ENCODE assay signal across 17 mouse cellular contexts in the genomic region with DNA sequence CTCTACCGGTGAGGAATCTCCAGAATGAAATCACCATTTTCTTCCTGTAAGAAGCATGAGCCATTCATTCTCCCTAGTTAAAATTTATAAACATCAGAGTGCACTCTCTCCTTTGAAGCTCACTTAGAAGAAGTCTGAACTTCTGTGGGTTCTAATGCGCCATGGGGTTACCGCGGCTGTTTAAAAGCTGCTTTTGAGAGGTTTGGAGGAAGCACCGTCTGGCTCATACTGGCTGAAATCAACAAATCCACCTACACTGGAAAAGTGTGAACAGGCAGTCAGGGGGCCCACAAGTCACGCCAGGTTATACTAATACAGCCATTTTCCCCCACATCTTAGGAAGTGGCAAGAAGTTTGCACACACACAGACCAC. TPM values are rescaled to one million over a fixed set of nuclear protein-coding genes. Genes with fewer than 3 reads are reported as not detected.
A peak's percentile ranks its signal among the peaks of the same experiment; 100 is the strongest.
DNase-seq lines count a peak whose midpoint lies in the region; ATAC-seq and TF ChIP-seq lines count a peak whose summit lies in the region.
"Had no signal": no experiment of that assay in that cellular context is flagged by ENCODE, and none has a peak within 500 bp of the region (broad histone marks: within the 10 kb centered on the region; RNA-seq: fewer than 3 reads in every experiment).

No protein-coding gene starts in this region.

- peaks cover 13% of the 10 kb centered on the region; the same call in 1 of the 2 replicates for H3K36me3 ChIP-seq in hindbrain, postnatal 0 days (ENCODE audit: insufficient read depth, low read length)
- no peaks in the 10 kb centered on the region for H3K36me3 ChIP-seq in hindbrain, embryonic 11.5 days (ENCODE audit: control insufficient read depth, insufficient read depth, low read length)
- H3K36me3 ChIP-seq in forebrain, embryonic 14.5 days (ENCODE audit: control insufficient read depth, insufficient read depth, low read length) = peaks cover 31% of the 10 kb centered on the region

- H3K4me1 ChIP-seq in hindbrain, postnatal 0 days (ENCODE audit: insufficient read depth, low read length) = no peaks in the 10 kb centered on the region; the same call in 1 of the 2 replicates
- H3K4me1 ChIP-seq in hindbrain, embryonic 11.5 days (replicated peaks; ENCODE audit: control insufficient read depth, insufficient read depth, low read length) = no peaks in the 10 kb centered on the region
- H3K4me1 ChIP-seq in forebrain, embryonic 14.5 days (ENCODE audit: control insufficient read depth, insufficient read depth, low read length) = no peaks in the 10 kb centered on the region
- H3K4me1 ChIP-seq: intestine, embryonic 15.5 days had no signal

- H3K9me3 ChIP-seq in hindbrain, postnatal 0 days (ENCODE audit: low read length) = no peaks in the 10 kb centered on the region
- H3K9me3 ChIP-seq in hindbrain, embryonic 11.5 days (ENCODE audit: control insufficient read depth, low read length) = no peaks in the 10 kb centered on the region
- no peaks in the 10 kb centered on the region for H3K9me3 ChIP-seq in forebrain, embryonic 14.5 days (replicated peaks; ENCODE audit: control insufficient read depth, low read length)
- H3K9me3 ChIP-seq: G1E; intestine, embryonic 15.5 days had no signal

- no peak for DNase-seq in frontal cortex, postnatal 14 days (ENCODE audit: low spot score in 2 of 2)
- DNase-seq in hindbrain, postnatal 0 days (ENCODE audit: low spot score) = no peak
- no peak for DNase-seq in hindbrain, embryonic 11.5 days (ENCODE audit: low spot score)
- DNase-seq in thymus, postnatal 0 days (ENCODE audit: low spot score) = peak; percentile 58
- DNase-seq in thymus, postnatal 10 days (ENCODE audit: low spot score in 2 of 2) = no peak
- no peak for DNase-seq in adrenal gland, postnatal 25 days
- no peak for DNase-seq in forebrain, embryonic 14.5 days (ENCODE audit: low spot score)
- DNase-seq: adrenal gland, adult 2 months; forebrain, postnatal 0 days; heart, postnatal 14 days; kidney, postnatal 14 days; layer of hippocampus, adult 9-11 months had no signal

- H3K4me2 ChIP-seq in hindbrain, postnatal 0 days (ENCODE audit: low read depth, low read length) = no peak overlapping the region
- H3K4me2 ChIP-seq in hindbrain, embryonic 11.5 days (replicated peaks; ENCODE audit: low read depth, low read length) = no peak overlapping the region
- H3K4me2 ChIP-seq in forebrain, embryonic 14.5 days (ENCODE audit: low read length) = no peak overlapping the region
- H3K4me2 ChIP-seq: intestine, embryonic 15.5 days had no signal

- ATAC-seq in frontal cortex, adult (ENCODE audit: low TSS enrichment) = peak; percentile 20; the same call in 1 of the 2 replicates
- no peak for ATAC-seq in hindbrain, postnatal 0 days
- ATAC-seq in hindbrain, embryonic 11.5 days (ENCODE audit: low FRiP score) = no peak
- no peak for ATAC-seq in forebrain, embryonic 14.5 days
- ATAC-seq: forebrain, postnatal 0 days had no signal

- no peak overlapping the region for H3K9ac ChIP-seq in hindbrain, postnatal 0 days (replicated peaks; ENCODE audit: low read length)
- H3K9ac ChIP-seq in hindbrain, embryonic 11.5 days (ENCODE audit: low read depth, low read length) = no peak overlapping the region
- no peak overlapping the region for H3K9ac ChIP-seq in forebrain, embryonic 14.5 days (ENCODE audit: low read length)
- H3K9ac ChIP-seq: forebrain, postnatal 0 days; intestine, embryonic 15.5 days; liver, embryonic 14.5 days had no signal

- H3K4me3 ChIP-seq in hindbrain, postnatal 0 days (ENCODE audit: low read length) = no peak overlapping the region
- no peak overlapping the region for H3K4me3 ChIP-seq in hindbrain, embryonic 11.5 days (ENCODE audit: low read depth, low read length)
- H3K4me3 ChIP-seq in forebrain, embryonic 14.5 days (ENCODE audit: low read depth, low read length) = no peak overlapping the region
- H3K4me3 ChIP-seq: erythroblast, embryonic 14.5 days; intestine, embryonic 15.5 days had no signal

- peak overlapping the region; percentile 69; the same call in 1 of the 2 replicates for H3K27ac ChIP-seq in hindbrain, postnatal 0 days
- H3K27ac ChIP-seq in hindbrain, embryonic 11.5 days (ENCODE audit: low read depth, low read length) = no peak overlapping the region
- no peak overlapping the region for H3K27ac ChIP-seq in forebrain, embryonic 14.5 days (ENCODE audit: low read depth, low read length)
- H3K27ac ChIP-seq: intestine, embryonic 15.5 days; liver, embryonic 14.5 days had no signal

- no peaks in the 10 kb centered on the region for H3K27me3 ChIP-seq in hindbrain, postnatal 0 days (ENCODE audit: insufficient read depth, low read length)
- H3K27me3 ChIP-seq in hindbrain, embryonic 11.5 days (ENCODE audit: control insufficient read depth, insufficient read depth, low read length) = no peaks in the 10 kb centered on the region
- H3K27me3 ChIP-seq in forebrain, embryonic 14.5 days (replicated peaks; ENCODE audit: control insufficient read depth, insufficient read depth, low read length) = no peaks in the 10 kb centered on the region
- H3K27me3 ChIP-seq: intestine, embryonic 15.5 days had no signal

- 76% methylated on average over 6 of the region's 6 CpGs for WGBS in hindbrain, postnatal 0 days
- 89% methylated on average over 6 of the region's 6 CpGs for WGBS in hindbrain, embryonic 11.5 days
- 88% methylated on average over 6 of the region's 6 CpGs for WGBS in forebrain, embryonic 14.5 days

- no peak for TF ChIP-seq CTCF in hindbrain, postnatal 0 days (IDR thresholded peaks at IDR 0.05; ENCODE audit: low read depth)

RNA-seq across cellular contexts. Expression of a gene that starts 29.3 kb away (rescaled TPM):
- total RNA-seq in hindbrain, postnatal 0 days (2014; rRNA removed) = 44.0 and 60.1 TPM in 2 replicates
- 18.2 TPM in 2 replicates for polyA plus RNA-seq in hindbrain, postnatal 0 days (2015; fragmentation: Nextera tagmentation; extraction: Ambion mirVana)
- 36.9 and 48.4 TPM in 2 replicates for polyA plus RNA-seq in hindbrain, embryonic 11.5 days (2014; fragmentation: Nextera tagmentation; extraction: Ambion mirVana)
- 18.7 and 20.9 TPM in 2 replicates for polyA plus RNA-seq in thymus, postnatal 0 days (2015; fragmentation: Nextera tagmentation; extraction: Ambion mirVana)
- 62.2 and 62.4 TPM in 2 replicates for total RNA-seq in adrenal gland, postnatal 25 days (2021)
- 105 and 109 TPM in 2 replicates for polyA plus RNA-seq in forebrain, embryonic 14.5 days (2014; fragmentation: Nextera tagmentation; extraction: Ambion mirVana)
